Mouse (Mus musculus): ENCODE results near the gene Exoc6b. TPM values are rescaled to one million over a fixed set of nuclear protein-coding genes. Genes with fewer than 3 reads are reported as not detected.

Exoc6b gene
- polyA plus RNA-seq, 1 experiment from 2014 or later = 18.8 TPM

DNA sequence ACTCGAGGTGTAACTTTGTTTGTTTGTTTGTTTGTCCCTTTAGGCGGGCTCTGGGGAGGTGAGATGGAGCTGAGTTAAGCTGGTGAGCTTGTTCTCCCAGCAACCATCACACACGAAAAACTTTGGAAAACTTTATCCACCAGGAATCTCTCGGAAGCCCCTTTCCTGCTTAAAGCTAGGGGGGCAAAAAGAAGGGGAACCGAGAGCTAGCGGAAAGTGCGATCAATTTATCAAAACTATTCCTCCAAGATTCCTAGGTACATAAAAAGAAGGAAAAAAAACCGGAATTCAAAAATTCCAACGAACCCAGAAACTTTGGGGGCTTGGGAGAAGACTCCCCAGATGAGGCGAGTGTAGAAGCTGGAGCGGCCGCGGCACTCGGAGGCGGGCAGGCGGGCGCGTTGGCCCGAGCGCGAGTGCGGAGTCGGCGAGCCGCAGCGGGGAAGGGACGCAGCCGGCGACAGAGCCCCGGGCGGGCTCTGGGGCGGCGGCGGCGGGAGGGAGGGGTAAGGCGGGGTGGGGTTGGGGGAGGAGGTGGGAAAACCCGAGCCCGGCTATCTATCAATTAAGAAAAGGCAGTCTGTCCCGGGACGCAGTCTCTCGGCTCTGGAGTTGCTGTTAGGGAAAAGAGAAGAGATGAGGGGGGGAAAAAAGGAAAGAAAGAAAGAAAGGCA, 481.0 kb downstream of the Exoc6b start:
- WGBS = under 1% methylated on average over 41 of the region's 41 CpGs
- H3K4me2 ChIP-seq (ENCODE audit: low read depth, low read length) = peak overlapping the region; percentile 93
- peak overlapping the region; percentile 53; the same call in 1 of the 2 replicates for H3K9ac ChIP-seq (ENCODE audit: low read depth, low read length)
- peaks cover 57% of the 10 kb centered on the region for H3K27me3 ChIP-seq (replicated peaks; ENCODE audit: control insufficient read depth, insufficient read depth, low read length)
- no peaks in the 10 kb centered on the region for H3K9me3 ChIP-seq (ENCODE audit: control insufficient read depth, low read length)
- H3K36me3 ChIP-seq (ENCODE audit: control insufficient read depth, insufficient read depth, low read length) = no peaks in the 10 kb centered on the region
- no peak for ATAC-seq
- H3K4me1 ChIP-seq (ENCODE audit: control insufficient read depth, insufficient read depth, low read length) = peaks cover 61% of the 10 kb centered on the region
- peak overlapping the region; percentile 55 for H3K4me3 ChIP-seq (ENCODE audit: low read length)
- H3K27ac ChIP-seq (ENCODE audit: low read length) = no peak overlapping the region

DNA sequence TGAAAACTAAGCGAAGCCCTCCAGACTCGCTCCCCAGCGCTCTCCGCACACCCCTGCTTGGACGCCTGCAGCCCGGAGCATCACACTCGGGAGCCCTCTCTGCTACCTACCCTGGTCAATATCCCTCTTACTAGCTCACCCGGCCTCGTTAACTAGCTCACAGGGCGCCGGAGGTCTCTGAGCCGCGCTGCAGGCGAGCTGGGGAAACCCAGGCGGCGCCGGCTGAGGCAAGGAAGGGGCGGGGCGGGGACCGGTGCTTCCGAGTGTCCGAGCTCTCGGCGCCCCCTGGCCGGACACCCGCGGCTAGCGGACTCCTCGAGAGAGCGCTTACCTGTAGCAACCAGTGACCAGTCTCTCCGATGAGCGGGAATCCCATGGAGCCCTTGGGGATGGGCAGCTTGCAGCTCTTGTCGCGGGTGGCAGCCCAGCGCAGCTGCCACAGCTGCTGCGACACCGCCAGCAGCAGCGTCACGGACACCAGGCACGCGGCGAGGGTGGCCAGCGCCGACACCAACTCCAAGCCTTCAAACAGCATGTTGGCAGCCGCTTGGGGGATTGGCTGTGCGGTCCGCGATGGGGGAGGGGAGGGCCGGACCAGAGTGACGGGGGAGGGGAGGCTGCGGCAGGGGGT, 481.7 kb downstream of the Exoc6b start:
- ATAC-seq = no peak
- Histone ChIP-seq H3K4me1 (ENCODE audit: control insufficient read depth, insufficient read depth, low read length) (peaks cover 68% of the 10 kb centered on the region), H3K9me3 (ENCODE audit: control insufficient read depth, low read length) (no peaks in the 10 kb centered on the region), H3K36me3 (ENCODE audit: control insufficient read depth, insufficient read depth, low read length) (no peaks in the 10 kb centered on the region), H3K27me3 (replicated peaks; ENCODE audit: control insufficient read depth, insufficient read depth, low read length) (peaks cover 63% of the 10 kb centered on the region), H3K9ac (ENCODE audit: low read depth, low read length) (peak overlapping the region; percentile 53), H3K27ac (ENCODE audit: low read length) (no peak overlapping the region), H3K4me2 (ENCODE audit: low read depth, low read length) (peak overlapping the region; percentile 93), H3K4me3 (ENCODE audit: low read length) (peak overlapping the region; percentile 55)
- WGBS = under 1% methylated on average over 49 of the region's 51 CpGs

DNA sequence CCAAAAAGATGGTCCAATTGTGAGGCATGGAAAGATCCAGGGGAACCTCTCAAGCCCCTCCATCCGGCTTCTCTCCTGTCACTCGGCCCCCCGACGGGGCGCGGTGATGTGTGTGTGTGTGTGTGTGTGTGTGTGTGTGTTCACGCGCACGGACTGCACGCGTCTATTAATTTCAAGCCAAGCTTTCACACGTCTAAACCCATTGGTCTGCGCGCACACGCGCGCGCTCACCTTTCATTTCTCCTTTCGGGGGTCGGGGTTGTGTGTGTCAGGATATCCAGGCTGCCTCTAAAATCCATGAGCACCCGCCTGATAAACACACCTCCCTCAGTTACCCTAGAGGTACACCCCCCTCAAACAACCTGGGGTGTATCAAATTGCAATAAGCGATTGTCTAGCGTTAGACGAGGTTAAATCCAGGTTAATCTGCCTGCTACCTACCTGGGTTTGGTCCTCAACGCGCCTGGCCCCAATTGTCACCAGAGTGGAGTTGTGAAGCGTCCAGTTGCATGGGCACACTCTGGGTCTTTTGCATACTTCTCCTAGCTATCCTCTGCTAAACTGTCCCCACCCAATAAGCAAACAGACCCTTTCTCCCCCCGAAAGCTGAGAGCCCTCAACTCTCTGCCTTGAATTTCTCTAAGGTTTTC, 482.6 kb downstream of the Exoc6b start:
- WGBS = 3% methylated on average over 28 of the region's 28 CpGs
- Histone ChIP-seq H3K4me3 (ENCODE audit: low read length) (peak overlapping the region; percentile 55), H3K9ac (ENCODE audit: low read depth, low read length) (no peak overlapping the region), H3K9me3 (ENCODE audit: control insufficient read depth, low read length) (no peaks in the 10 kb centered on the region), H3K27ac (ENCODE audit: low read length) (no peak overlapping the region), H3K36me3 (ENCODE audit: control insufficient read depth, insufficient read depth, low read length) (no peaks in the 10 kb centered on the region), H3K4me1 (ENCODE audit: control insufficient read depth, insufficient read depth, low read length) (peaks cover 71% of the 10 kb centered on the region), H3K4me2 (ENCODE audit: low read depth, low read length) (peak overlapping the region; percentile 65; the same call in 1 of the 2 replicates), H3K27me3 (replicated peaks; ENCODE audit: control insufficient read depth, insufficient read depth, low read length) (peaks cover 72% of the 10 kb centered on the region)
- ATAC-seq = no peak

DNA sequence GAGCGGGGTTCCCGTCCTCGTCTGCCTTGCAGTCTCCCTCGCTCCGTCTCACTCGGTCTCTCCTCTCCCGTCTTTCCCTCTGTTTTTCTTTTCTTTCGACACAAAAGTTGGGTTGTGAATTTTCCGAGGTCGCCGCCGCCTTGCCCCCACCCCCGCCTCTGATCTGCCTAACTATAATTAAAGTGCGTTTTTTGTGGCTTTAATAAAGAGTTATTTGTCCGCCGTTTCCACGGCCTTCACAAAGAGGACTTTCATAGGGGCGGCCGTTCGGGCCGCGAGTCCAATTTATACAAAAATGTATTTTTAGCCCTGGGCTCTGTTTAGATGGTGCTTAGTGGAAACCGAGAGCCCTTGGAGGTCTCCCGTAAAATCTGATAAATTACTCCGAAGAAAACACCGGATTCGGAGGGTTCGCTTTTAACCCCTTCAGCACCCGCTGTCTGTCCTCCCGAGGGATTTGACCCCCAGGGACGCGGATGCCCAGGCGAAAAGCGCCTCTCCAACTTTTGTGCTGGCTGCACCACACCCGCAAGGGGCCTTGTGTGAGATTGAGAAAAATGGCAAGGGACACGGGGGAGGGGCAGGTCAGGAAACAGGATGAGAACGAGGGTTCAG, 483.5 kb downstream of the Exoc6b start:
- Histone ChIP-seq H3K27ac (ENCODE audit: low read length) (no peak overlapping the region), H3K4me3 (ENCODE audit: low read length) (peak overlapping the region; percentile 43), H3K4me1 (ENCODE audit: control insufficient read depth, insufficient read depth, low read length) (peaks cover 67% of the 10 kb centered on the region), H3K36me3 (ENCODE audit: control insufficient read depth, insufficient read depth, low read length) (no peaks in the 10 kb centered on the region), H3K4me2 (ENCODE audit: low read depth, low read length) (peak overlapping the region; percentile 65), H3K9me3 (ENCODE audit: control insufficient read depth, low read length) (no peaks in the 10 kb centered on the region), H3K27me3 (replicated peaks; ENCODE audit: control insufficient read depth, insufficient read depth, low read length) (peaks cover 79% of the 10 kb centered on the region), H3K9ac (ENCODE audit: low read depth, low read length) (peak overlapping the region; percentile 52; the same call in 1 of the 2 replicates)
- WGBS = under 1% methylated on average over 37 of the region's 37 CpGs
- no peak for ATAC-seq

DNA sequence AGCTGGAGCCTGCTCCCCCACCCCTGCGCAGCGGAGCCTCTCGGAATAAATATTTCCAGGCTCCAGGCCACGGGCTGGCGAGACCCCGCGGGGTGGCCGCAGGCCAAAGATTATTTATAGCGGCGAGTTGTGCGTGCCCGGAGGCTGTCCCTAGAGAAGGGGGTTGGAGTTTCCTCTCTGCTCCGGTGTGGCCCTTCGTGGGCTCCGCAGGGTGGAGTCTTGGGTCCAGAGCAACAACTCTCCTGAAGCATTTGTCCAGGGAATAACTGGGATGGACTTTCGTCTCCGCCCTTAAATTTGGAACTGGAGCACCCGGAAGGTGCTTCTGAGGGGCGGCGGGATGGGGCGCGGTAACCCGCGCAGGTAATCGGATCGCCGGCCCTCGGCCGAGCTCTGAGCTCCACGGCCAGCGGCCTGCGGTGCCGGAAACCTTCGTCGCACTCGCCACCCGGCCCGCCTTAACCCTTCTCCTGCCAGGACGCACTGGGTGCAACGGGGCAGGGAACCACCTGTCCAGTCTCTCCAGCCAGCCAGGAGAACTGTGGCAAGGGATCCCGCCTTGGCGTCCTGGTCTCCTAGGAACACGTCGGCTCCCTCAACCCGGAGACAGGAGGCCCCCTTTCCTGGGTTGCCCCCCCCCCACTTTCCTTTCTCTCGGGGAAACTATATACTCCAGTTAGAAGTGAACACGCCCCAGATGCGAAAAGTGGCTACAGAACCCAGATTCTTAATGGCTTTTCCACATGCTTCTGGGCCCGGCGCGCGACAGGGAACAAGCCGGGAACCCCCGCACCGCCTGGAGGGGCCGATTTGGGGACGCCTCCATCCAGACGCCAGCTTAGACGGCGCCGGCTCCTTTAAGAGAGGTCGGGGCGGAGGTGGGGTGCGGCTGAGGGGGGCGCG, 484.3 kb downstream of the Exoc6b start:
- no peak for ATAC-seq
- Histone ChIP-seq H3K27ac (ENCODE audit: low read length) (no peak overlapping the region), H3K4me3 (ENCODE audit: low read length) (peak overlapping the region; percentile 43), H3K36me3 (ENCODE audit: control insufficient read depth, insufficient read depth, low read length) (no peaks in the 10 kb centered on the region), H3K27me3 (replicated peaks; ENCODE audit: control insufficient read depth, insufficient read depth, low read length) (peaks cover 77% of the 10 kb centered on the region), H3K9me3 (ENCODE audit: control insufficient read depth, low read length) (no peaks in the 10 kb centered on the region), H3K4me1 (ENCODE audit: control insufficient read depth, insufficient read depth, low read length) (peaks cover 63% of the 10 kb centered on the region), H3K9ac (ENCODE audit: low read depth, low read length) (peak overlapping the region; percentile 52; the same call in 1 of the 2 replicates), H3K4me2 (ENCODE audit: low read depth, low read length) (peak overlapping the region; percentile 65)
- under 1% methylated on average over 66 of the region's 66 CpGs for WGBS

DNA sequence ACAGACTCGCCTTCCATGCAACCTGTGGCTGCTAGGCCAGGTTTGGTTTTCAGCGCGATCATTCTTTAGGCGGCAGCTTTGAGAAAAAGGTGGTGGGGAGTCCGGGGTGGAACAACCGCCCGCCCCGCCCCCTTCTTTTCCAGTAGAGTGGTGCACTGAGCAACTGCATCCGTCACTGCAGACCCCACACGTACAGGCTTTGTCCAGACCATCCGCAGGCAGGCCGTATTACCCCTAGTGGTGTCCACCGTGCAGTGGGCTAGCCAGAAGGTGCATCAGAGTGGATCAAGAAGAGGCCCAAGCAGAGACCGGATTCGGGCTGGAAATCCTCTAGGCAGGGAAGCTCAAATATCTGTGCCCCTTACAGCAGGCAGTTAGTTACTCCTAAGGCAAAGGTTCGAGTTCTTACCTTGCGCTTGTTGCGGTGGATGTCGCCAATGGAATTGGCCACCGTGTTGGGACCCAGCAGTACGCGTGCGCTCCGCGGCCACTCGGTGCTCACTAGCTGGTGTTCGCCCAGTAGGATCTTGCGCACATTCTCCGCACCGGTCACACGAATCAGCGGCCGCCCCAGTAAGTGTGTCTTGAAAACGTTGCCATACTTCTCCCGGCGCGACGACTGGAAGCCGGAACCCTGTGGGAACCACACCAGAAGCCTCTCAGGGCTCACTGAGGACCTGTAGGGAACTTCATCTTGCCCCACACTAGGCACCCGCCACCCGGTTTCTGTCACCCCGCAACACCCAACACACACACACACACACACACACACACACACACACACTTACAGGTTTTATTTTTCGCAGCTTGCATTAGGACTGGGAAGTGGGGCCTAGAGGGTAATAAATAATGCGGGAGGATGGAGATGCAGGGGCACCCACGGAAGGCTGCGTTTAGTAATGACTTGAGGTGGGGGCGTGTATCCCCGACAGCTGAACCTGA, 485.2 kb downstream of the Exoc6b start:
- Histone ChIP-seq H3K4me1 (ENCODE audit: control insufficient read depth, insufficient read depth, low read length) (peaks cover 63% of the 10 kb centered on the region), H3K9me3 (ENCODE audit: control insufficient read depth, low read length) (no peaks in the 10 kb centered on the region), H3K27ac (ENCODE audit: low read length) (no peak overlapping the region), H3K9ac (ENCODE audit: low read depth, low read length) (no peak overlapping the region), H3K27me3 (replicated peaks; ENCODE audit: control insufficient read depth, insufficient read depth, low read length) (peaks cover 68% of the 10 kb centered on the region), H3K36me3 (ENCODE audit: control insufficient read depth, insufficient read depth, low read length) (no peaks in the 10 kb centered on the region), H3K4me3 (ENCODE audit: low read length) (peak overlapping the region; percentile 43), H3K4me2 (ENCODE audit: low read depth, low read length) (peak overlapping the region; percentile 69)
- peak; percentile 25 for ATAC-seq
- WGBS = 9% methylated on average over 48 of the region's 48 CpGs

DNA sequence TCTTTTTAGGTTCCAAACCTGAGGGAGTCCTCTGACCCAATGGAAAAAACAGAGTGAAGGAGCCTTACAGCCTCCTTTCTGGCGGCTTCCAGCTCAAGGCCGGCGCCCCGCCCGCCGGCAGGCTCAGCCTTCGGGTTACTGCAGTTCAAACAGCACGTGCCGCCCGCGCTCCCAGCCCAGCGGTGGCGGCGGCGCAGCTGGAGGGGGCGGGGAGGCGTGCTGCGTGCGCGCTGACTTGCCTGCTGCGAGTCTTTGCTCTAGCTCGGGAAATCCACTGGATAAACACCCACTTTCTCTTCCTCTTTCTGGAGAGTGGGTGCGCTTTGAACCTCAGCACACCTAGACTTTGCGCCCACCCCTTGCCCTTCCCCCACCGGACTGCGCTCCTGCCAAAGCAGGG, 485.9 kb downstream of the Exoc6b start:
- Histone ChIP-seq H3K4me3 (ENCODE audit: low read length) (peak overlapping the region; percentile 36), H3K27ac (ENCODE audit: low read length) (no peak overlapping the region), H3K27me3 (replicated peaks; ENCODE audit: control insufficient read depth, insufficient read depth, low read length) (peaks cover 62% of the 10 kb centered on the region), H3K9me3 (ENCODE audit: control insufficient read depth, low read length) (no peaks in the 10 kb centered on the region), H3K4me2 (ENCODE audit: low read depth, low read length) (peak overlapping the region; percentile 69), H3K9ac (ENCODE audit: low read depth, low read length) (no peak overlapping the region), H3K4me1 (ENCODE audit: control insufficient read depth, insufficient read depth, low read length) (peaks cover 61% of the 10 kb centered on the region), H3K36me3 (ENCODE audit: control insufficient read depth, insufficient read depth, low read length) (no peaks in the 10 kb centered on the region)
- peak; percentile 82 for ATAC-seq
- WGBS = 1% methylated on average over 26 of the region's 26 CpGs

DNA sequence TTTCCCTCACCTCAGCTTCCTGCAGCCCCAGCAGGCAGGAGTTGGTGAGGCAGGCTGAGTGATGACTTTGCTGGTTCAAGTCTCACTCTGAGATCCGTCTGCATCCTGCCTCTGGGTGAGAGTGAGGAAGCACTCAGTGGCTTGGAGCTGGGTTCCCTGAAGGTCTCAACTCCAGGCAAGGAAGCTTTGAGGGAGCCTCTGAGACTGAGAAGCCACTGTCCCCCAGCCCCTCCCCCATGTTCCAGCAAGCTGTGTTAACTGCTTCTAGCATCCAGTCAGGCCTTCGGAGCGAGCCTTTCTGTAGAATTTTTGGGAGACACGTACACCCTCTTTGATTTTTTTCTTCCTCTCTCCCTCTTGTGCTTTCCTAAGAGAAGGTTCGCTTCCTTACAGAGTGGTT, 486.5 kb downstream of the Exoc6b start:
- WGBS = 50% methylated on average over 5 of the region's 5 CpGs
- Histone ChIP-seq H3K36me3 (ENCODE audit: control insufficient read depth, insufficient read depth, low read length) (no peaks in the 10 kb centered on the region), H3K4me1 (ENCODE audit: control insufficient read depth, insufficient read depth, low read length) (peaks cover 58% of the 10 kb centered on the region), H3K27me3 (replicated peaks; ENCODE audit: control insufficient read depth, insufficient read depth, low read length) (peaks cover 57% of the 10 kb centered on the region), H3K27ac (ENCODE audit: low read length) (no peak overlapping the region), H3K4me2 (ENCODE audit: low read depth, low read length) (peak overlapping the region; percentile 69), H3K9ac (ENCODE audit: low read depth, low read length) (no peak overlapping the region), H3K4me3 (ENCODE audit: low read length) (no peak overlapping the region), H3K9me3 (ENCODE audit: control insufficient read depth, low read length) (no peaks in the 10 kb centered on the region)
- ATAC-seq = no peak
